Mouse (Mus musculus) liver, embryonic 14.5 days (tissue): ENCODE measurements around the gene Camk2n1. TPM values are rescaled to one million over a fixed set of nuclear protein-coding genes. Genes with fewer than 3 reads are reported as not detected.
"Not testable (repeated sequence)": the region's sequence is repeated elsewhere in the genome, so short reads cannot be mapped to it uniquely, and the experiment has no call there.

Experiments
- ATAC-seq: fragments of 200-750 bp; cut with Nextera tagmentation; 2 replicates; pipeline ENCODE4 v1.8.0; 2017; ENCODE audit warnings: moderate number of reproducible peaks, mild to moderate bottlenecking, moderate library complexity; ENCODE audit not compliant: insufficient read depth
- DNase-seq, 3 experiments: peaks; one replicate each; pipeline ENCODE4 v3.0.0-alpha.2; 2012 to 2013; ENCODE audit warnings: low read depth in 3 of 3, low spot score in 3 of 3
- H3K27ac ChIP-seq: fragments of 300-500 bp; sonication (generic); 2 replicates; pipeline ENCODE4 v1.5.1; 2014; ENCODE audit warnings: moderate library complexity, mild to moderate bottlenecking, control low read depth, inconsistent platforms
- H3K27me3 ChIP-seq: fragments of 300-500 bp; sonication (generic); 2 replicates; pipeline ENCODE4 v1.6.1; 2014; ENCODE audit warnings: mild to moderate bottlenecking, low read length, moderate library complexity; ENCODE audit not compliant: control insufficient read depth, insufficient read depth
- H3K36me3 ChIP-seq: fragments of 300-500 bp; sonication (generic); replicated peaks from 2 replicates; pipeline ENCODE4 v1.6.1; 2014; ENCODE audit warnings: low read depth; ENCODE audit not compliant: control insufficient read depth, insufficient read depth
- H3K4me1 ChIP-seq, 2 experiments: fragments of 200-500 bp in 1 of 2; fragments of 300-500 bp in 1 of 2; sonication (generic) in 1 of 2; replicated peaks; 2 replicates each; pipeline ENCODE4 v1.6.1; 2012 to 2014; ENCODE audit warnings: antibody characterized with exemption in 1 of 2, inconsistent platforms in 1 of 2, low read length in 1 of 2; ENCODE audit not compliant: control insufficient read depth in 2 of 2, insufficient read depth in 2 of 2
- H3K4me2 ChIP-seq: fragments of 300-500 bp; sonication (generic); 2 replicates; pipeline ENCODE4 v1.6.1; 2014; ENCODE audit warnings: low read depth, mild to moderate bottlenecking, control low read depth, moderate library complexity
- H3K4me3 ChIP-seq, 2 experiments: fragments of 200-500 bp in 1 of 2; fragments of 300-500 bp in 1 of 2; sonication (generic) in 1 of 2; 2 replicates each; pipeline ENCODE4 v1.5.1; 2012 to 2014; ENCODE audit warnings: low read depth in 2 of 2, low read length in 2 of 2, mild to moderate bottlenecking in 2 of 2, control low read depth in 1 of 2, inconsistent platforms in 1 of 2, moderate library complexity in 1 of 2; ENCODE audit not compliant: insufficient read depth in 1 of 2
- H3K9ac ChIP-seq: fragments of 300-500 bp; sonication (generic); replicated peaks from 2 replicates; pipeline ENCODE4 v1.6.1; 2014; ENCODE audit warnings: mild to moderate bottlenecking, control low read depth, moderate library complexity
- H3K9me3 ChIP-seq: fragments of 300-500 bp; sonication (generic); 2 replicates; pipeline ENCODE4 v1.6.1; 2016; ENCODE audit warnings: low read length, mixed read lengths; ENCODE audit not compliant: control insufficient read depth
- CTCF ChIP-seq: IDR thresholded peaks from 2 replicates; pipeline ENCODE4 v1.5.1; 2016; ENCODE audit warnings: antibody characterized with exemption, low read depth, control low read depth
- EP300 ChIP-seq: IDR thresholded peaks from 2 replicates; pipeline ENCODE4 v1.6.1; 2016; ENCODE audit warnings: antibody characterized with exemption, low read depth
- WGBS: fragments of 180-500 bp; shearing (Covaris S2); extraction: QIAGEN DNeasy Blood & Tissue Kit; methylation state at CpG from one replicate; pipeline ENCODE4 v1.1.7; 2014; ENCODE audit not compliant: insufficient replicate concordance; 5-methylcytosine and 5-hydroxymethylcytosine counted together
- polyA plus RNA-seq, 2 experiments: library from polyadenylated mRNA; depleted of rRNA in 1 of 2; stranded (reverse) in 1 of 2; unstranded in 1 of 2; fragments of >200 nt; fragmentation: Nextera tagmentation in 1 of 2; extraction: Ambion mirVana in 1 of 2; gene quantifications; 2 replicates each; pipeline versions ENCODE4 v1.2.1 to v1.2.3; 2012 to 2014

Gene Camk2n1
- polyA plus RNA-seq, 2 experiments = 1.1 to 2.6 TPM

DNA sequence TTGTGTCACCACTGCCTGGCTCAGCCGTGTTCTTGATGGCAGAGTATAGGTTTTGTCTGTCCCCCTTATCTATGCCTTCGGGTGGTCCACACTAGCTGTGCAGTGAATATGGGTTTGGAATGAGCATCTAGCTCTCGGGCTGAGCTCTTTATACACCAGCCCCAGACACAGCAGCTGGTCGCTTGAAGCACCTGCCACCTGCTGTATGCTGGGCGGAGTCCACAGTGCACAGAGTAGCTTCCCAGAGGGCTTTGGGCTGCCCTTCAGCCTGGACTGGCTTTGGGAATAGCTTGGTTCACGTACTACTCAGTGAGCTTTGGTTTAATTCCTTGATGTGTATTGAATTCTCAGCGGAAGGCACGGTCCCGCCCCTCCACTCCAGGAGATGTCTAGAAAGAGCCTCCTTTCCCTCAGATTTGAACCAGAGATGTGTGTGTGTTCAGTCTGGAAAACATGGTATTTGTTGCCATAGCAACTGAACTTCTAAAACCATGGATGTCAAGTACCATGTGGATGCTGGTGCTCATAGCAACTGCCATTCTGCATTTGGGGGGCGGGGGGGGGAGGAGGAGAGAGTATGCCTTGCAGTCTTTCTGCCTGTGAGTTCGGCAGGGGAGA, 35.7 kb upstream of the Camk2n1 start:
- no peak for ATAC-seq
- no peaks in the 10 kb centered on the region for H3K4me1 ChIP-seq
- no peaks in the 10 kb centered on the region; the same call in 1 of the 2 replicates for H3K27me3 ChIP-seq
- WGBS = 43% methylated on average over 11 of the region's 11 CpGs
- TF ChIP-seq CTCF = no peak
- no peak for TF ChIP-seq EP300
- no peaks in the 10 kb centered on the region for H3K36me3 ChIP-seq
- no peaks in the 10 kb centered on the region for H3K9me3 ChIP-seq
- no peak overlapping the region for H3K9ac ChIP-seq
- H3K4me3 ChIP-seq = no peak overlapping the region
- no peak for DNase-seq
- H3K4me2 ChIP-seq = no peak overlapping the region
- no peak overlapping the region for H3K27ac ChIP-seq

DNA sequence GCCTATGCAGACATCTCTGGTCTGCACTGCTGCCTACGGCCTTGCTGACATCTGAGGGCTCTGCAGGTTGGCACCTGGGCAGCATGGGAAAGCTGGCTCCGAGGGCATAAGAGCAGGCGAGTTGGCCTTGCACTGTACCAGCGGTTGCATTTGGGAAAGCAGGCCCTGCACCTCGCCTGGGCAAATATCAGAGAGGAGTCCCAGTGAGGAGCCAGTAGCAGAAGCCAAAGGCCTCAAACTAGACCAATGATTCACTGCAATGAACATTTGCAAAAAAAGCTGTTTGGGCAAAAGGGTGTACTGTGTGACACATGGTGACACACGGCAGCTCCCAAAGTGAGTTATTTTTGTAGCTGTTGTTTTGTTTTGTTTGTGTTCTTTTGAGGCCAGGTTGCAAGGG, 29.1 kb upstream of the Camk2n1 start:
- no peak for TF ChIP-seq EP300
- H3K27ac ChIP-seq = no peak overlapping the region
- no peak for DNase-seq

DNA sequence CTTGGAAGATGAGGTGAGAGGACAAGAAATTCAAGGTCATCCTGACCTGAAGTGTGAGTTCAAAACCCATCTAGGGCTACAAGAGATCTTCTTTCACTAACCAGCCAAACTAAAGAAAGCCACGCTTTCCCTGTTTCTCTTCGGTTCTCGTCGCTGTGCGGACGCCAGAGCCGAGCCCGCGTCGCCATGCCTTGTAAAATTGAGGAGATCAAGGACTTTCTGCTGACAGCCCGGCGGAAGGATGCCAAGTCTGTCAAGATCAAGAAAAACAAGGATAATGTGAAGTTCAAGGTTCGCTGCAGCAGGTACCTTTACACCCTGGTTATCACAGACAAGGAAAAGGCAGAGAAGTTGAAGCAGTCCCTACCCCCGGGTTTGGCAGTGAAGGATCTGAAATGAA, 28.5 kb upstream of the Camk2n1 start:
- not testable (repeated sequence) for DNase-seq

More for the DNA sequence above, 29.1 kb upstream of the Camk2n1 start:
- H3K4me2 ChIP-seq = no peak overlapping the region
- ATAC-seq = no peak
- H3K9ac ChIP-seq = no peak overlapping the region
- H3K4me1 ChIP-seq = peaks cover 0 to 5% of the 10 kb centered on the region in 2 experiments; a peak in 1 of 4 replicates
- H3K9me3 ChIP-seq = no peaks in the 10 kb centered on the region
- H3K36me3 ChIP-seq = no peaks in the 10 kb centered on the region
- H3K4me3 ChIP-seq = no peak overlapping the region
- H3K27me3 ChIP-seq = no peaks in the 10 kb centered on the region
- 67% methylated on average over 6 of the region's 6 CpGs for WGBS

DNA sequence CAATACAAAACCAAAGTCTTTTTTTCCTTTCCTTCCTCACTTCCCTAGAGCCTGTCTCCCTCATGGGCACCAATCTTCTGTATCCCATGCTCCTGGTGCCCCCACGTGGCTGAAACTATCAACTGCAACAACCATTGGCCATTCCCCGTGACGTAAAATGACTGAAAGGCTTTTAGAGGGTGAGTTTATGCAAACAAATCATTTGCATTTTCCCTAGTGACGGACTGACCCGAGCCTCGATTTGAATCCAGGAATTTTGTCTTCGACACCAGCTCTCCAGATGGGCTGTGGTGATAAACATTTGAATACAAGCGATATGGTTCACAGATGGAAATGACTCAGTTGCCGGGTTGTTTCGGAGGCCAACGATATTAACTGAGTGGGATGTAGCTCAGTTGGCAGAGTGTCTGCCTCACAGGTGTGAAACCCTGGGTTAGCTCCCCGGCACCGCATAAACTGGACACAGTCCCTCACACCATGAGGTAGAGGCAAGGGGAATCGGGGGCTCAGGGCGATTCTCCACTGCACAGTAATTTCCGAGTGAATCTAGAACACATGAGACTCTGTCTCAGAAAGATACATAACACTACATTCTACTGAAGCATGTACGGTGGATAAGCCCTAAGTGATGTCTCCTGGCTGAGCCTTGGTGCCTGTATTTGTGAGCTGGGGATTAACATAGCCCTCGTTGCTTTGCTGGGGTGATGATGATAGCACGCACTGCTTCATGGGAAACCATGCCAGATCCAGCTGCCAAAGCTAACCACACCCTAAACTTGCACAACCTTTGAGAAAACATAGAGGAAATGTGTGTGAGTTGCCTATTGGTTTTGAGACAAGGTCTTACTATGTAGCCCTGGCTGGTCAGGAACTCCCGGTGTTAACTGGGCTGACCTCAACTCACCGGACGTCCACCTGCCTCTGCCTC, 27.1 kb upstream of the Camk2n1 start:
- DNase-seq (peak; percentile 30 to 51 (median 34)), ATAC-seq (no peak)
- WGBS = 34% methylated on average over 22 of the region's 22 CpGs
- Histone ChIP-seq H3K4me2 (no peak overlapping the region), H3K27me3 (no peaks in the 10 kb centered on the region; the same call in 1 of the 2 replicates), H3K36me3 (no peaks in the 10 kb centered on the region), H3K9ac (no peak overlapping the region), H3K9me3 (no peaks in the 10 kb centered on the region), H3K4me1 (peaks cover 0 to 5% of the 10 kb centered on the region in 2 experiments; a peak in 1 of 4 replicates), H3K27ac (no peak overlapping the region), H3K4me3 (no peak overlapping the region)
- TF ChIP-seq EP300 = no peak
- peak; percentile 80 for TF ChIP-seq CTCF

More for the DNA sequence above, 28.5 kb upstream of the Camk2n1 start:
- H3K4me2 ChIP-seq, H3K4me3 ChIP-seq, H3K27ac ChIP-seq, ATAC-seq, H3K4me1 ChIP-seq, H3K27me3 ChIP-seq, H3K36me3 ChIP-seq, H3K9me3 ChIP-seq, H3K9ac ChIP-seq: not testable (repeated sequence)
- WGBS = 82% methylated on average over 13 of the region's 14 CpGs

DNA sequence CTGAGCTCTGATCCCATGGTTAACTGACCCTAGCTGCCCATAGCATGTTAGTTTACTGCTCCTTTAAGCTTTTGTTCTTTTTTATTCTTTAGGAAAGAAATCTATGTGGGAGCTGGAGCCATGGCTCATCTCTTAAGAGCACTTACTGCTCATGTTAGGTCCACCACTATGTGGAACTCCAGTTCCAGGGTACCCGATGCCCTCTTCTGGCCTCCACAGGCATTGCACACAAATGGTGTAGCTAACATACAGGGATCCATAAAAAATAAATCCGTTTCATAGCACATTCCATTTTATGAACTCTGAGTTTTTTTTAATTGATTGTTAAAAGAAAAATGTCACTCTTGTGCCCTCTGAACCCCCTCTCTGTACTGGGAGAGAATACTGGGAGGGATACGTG, 24.3 kb upstream of the Camk2n1 start:
- Histone ChIP-seq H3K27me3 (no peaks in the 10 kb centered on the region; the same call in 1 of the 2 replicates), H3K4me2 (no peak overlapping the region), H3K4me3 (no peak overlapping the region), H3K27ac (no peak overlapping the region), H3K4me1 (peaks cover 0 to 8% of the 10 kb centered on the region in 2 experiments; a peak in 2 of 4 replicates), H3K9ac (no peak overlapping the region), H3K9me3 (no peaks in the 10 kb centered on the region), H3K36me3 (no peaks in the 10 kb centered on the region)
- TF ChIP-seq EP300 (no peak), CTCF (peak; percentile 56)
- DNase-seq (no peak), ATAC-seq (no peak)
- WGBS = 29% methylated on average over 3 of the region's 3 CpGs
